Mouse (Mus musculus): ENCODE measurements around the gene Ubap2l.

DNA sequence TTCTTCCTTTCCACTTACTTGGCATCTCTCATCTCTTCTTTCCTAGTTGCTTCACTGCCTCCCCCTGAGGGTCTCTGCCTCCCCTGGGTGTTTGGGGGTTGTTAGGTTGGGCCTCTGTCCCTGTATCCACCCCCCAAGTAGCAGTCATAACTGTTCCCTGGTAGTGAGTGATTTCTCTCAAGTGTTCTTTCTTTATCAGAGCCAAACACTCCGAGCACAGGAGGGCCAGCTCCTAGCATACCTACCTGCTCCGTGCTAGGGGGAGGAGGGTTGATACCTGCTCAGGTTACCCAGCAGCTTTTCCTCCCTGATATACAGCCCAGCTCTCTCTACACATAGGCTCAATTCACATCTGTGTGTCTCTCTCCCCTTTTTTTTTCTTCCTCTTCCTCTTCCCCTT, 36.2 kb upstream of the Ubap2l start:
- no peak for TF ChIP-seq CTCF (IDR thresholded peaks at IDR 0.05; ENCODE audit: insufficient read depth, low read length)
- TF ChIP-seq POLR2A (IDR thresholded peaks at IDR 0.05; ENCODE audit: borderline replicate concordance, extremely low read depth, low read depth, low read length): no peak

Data from lung, adult 2 months (tissue).